Mouse (Mus musculus): ENCODE measurements around the gene Pkp1. TPM values are rescaled to one million over a fixed set of nuclear protein-coding genes. Genes with fewer than 3 reads are reported as not detected.

The Pkp1 gene
- polyA plus RNA-seq, 1 experiment from 2014 or later: 5.7 TPM

GRCm38 (mm10) chr1:135944526-135945259 lies 25.7 kb upstream of the Pkp1 start:
- WGBS: 43% methylated on average over 12 of the region's 12 CpGs
- no peaks in the 10 kb centered on the region for H3K27me3 ChIP-seq (ENCODE audit: control insufficient read depth, insufficient read depth, low read length)
- H3K4me2 ChIP-seq (replicated peaks; ENCODE audit: low read depth, low read length): no peak overlapping the region
- H3K27ac ChIP-seq (ENCODE audit: low read length): no peak overlapping the region
- no peaks in the 10 kb centered on the region for H3K9me3 ChIP-seq (ENCODE audit: control insufficient read depth, low read depth, low read length)
- no peak overlapping the region for H3K4me3 ChIP-seq (ENCODE audit: low read depth, low read length)
- ATAC-seq (ENCODE audit: insufficient number of reproducible peaks, insufficient read depth, low FRiP score, low read depth): peak; percentile 10; the same call in 1 of the 2 replicates
- no peaks in the 10 kb centered on the region for H3K36me3 ChIP-seq (ENCODE audit: control insufficient read depth, insufficient read depth, low read length)
- 0 out of 2 replicates have a peak, but pooled peaks cover 3% of the 10 kb centered on the region for H3K4me1 ChIP-seq (ENCODE audit: control insufficient read depth, insufficient read depth, low read length)
- no peak overlapping the region for H3K9ac ChIP-seq (replicated peaks; ENCODE audit: low read depth, low read length)

GRCm38 (mm10) chr1:135943713-135944112 lies 24.7 kb upstream of the Pkp1 start:
- H3K4me1 ChIP-seq (ENCODE audit: control insufficient read depth, insufficient read depth, low read length): 0 out of 2 replicates have a peak, but pooled peaks cover 3% of the 10 kb centered on the region

GRCm38 (mm10) chr1:135942116-135942515 lies 23.1 kb upstream of the Pkp1 start:
- no peak for ATAC-seq (ENCODE audit: insufficient number of reproducible peaks, insufficient read depth, low FRiP score, low read depth)

More at GRCm38 (mm10) chr1:135943713-135944112, 24.7 kb upstream of the Pkp1 start:
- ATAC-seq (ENCODE audit: insufficient number of reproducible peaks, insufficient read depth, low FRiP score, low read depth): no peak
- no peaks in the 10 kb centered on the region for H3K9me3 ChIP-seq (ENCODE audit: control insufficient read depth, low read depth, low read length)
- WGBS: 95% methylated on average over 2 of the region's 2 CpGs
- no peak overlapping the region for H3K9ac ChIP-seq (replicated peaks; ENCODE audit: low read depth, low read length)
- no peak overlapping the region for H3K27ac ChIP-seq (ENCODE audit: low read length)
- no peak overlapping the region for H3K4me3 ChIP-seq (ENCODE audit: low read depth, low read length)
- H3K36me3 ChIP-seq (ENCODE audit: control insufficient read depth, insufficient read depth, low read length): no peaks in the 10 kb centered on the region
- no peak overlapping the region for H3K4me2 ChIP-seq (replicated peaks; ENCODE audit: low read depth, low read length)
- no peaks in the 10 kb centered on the region for H3K27me3 ChIP-seq (ENCODE audit: control insufficient read depth, insufficient read depth, low read length)

GRCm38 (mm10) chr1:135941259-135942006 lies 22.4 kb upstream of the Pkp1 start:
- peak; percentile 77; the same call in 1 of the 2 replicates for ATAC-seq (ENCODE audit: insufficient number of reproducible peaks, insufficient read depth, low FRiP score, low read depth)
- Histone ChIP-seq H3K9me3 (ENCODE audit: control insufficient read depth, low read depth, low read length) (no peaks in the 10 kb centered on the region), H3K36me3 (ENCODE audit: control insufficient read depth, insufficient read depth, low read length) (no peaks in the 10 kb centered on the region), H3K27me3 (ENCODE audit: control insufficient read depth, insufficient read depth, low read length) (no peaks in the 10 kb centered on the region), H3K4me1 (ENCODE audit: control insufficient read depth, insufficient read depth, low read length) (0 out of 2 replicates have a peak, but pooled peaks cover 3% of the 10 kb centered on the region), H3K4me3 (ENCODE audit: low read depth, low read length) (no peak overlapping the region), H3K27ac (ENCODE audit: low read length) (no peak overlapping the region), H3K4me2 (replicated peaks; ENCODE audit: low read depth, low read length) (no peak overlapping the region), H3K9ac (replicated peaks; ENCODE audit: low read depth, low read length) (no peak overlapping the region)
- WGBS: 68% methylated on average over 6 of the region's 6 CpGs

More at GRCm38 (mm10) chr1:135942116-135942515, 23.1 kb upstream of the Pkp1 start:
- H3K9ac ChIP-seq (replicated peaks; ENCODE audit: low read depth, low read length): no peak overlapping the region
- no peak overlapping the region for H3K27ac ChIP-seq (ENCODE audit: low read length)
- H3K27me3 ChIP-seq (ENCODE audit: control insufficient read depth, insufficient read depth, low read length): no peaks in the 10 kb centered on the region
- H3K4me3 ChIP-seq (ENCODE audit: low read depth, low read length): no peak overlapping the region
- 0 out of 2 replicates have a peak, but pooled peaks cover 3% of the 10 kb centered on the region for H3K4me1 ChIP-seq (ENCODE audit: control insufficient read depth, insufficient read depth, low read length)
- H3K4me2 ChIP-seq (replicated peaks; ENCODE audit: low read depth, low read length): no peak overlapping the region
- no peaks in the 10 kb centered on the region for H3K9me3 ChIP-seq (ENCODE audit: control insufficient read depth, low read depth, low read length)
- WGBS: 27% methylated on average over 7 of the region's 7 CpGs
- H3K36me3 ChIP-seq (ENCODE audit: control insufficient read depth, insufficient read depth, low read length): no peaks in the 10 kb centered on the region

- WGBS: 65% methylated on average over 1 of the region's 1 CpGs
- no peak for ATAC-seq (ENCODE audit: insufficient number of reproducible peaks, insufficient read depth, low FRiP score, low read depth)
- no peaks in the 10 kb centered on the region for H3K36me3 ChIP-seq (ENCODE audit: control insufficient read depth, insufficient read depth, low read length)
- H3K4me2 ChIP-seq (replicated peaks; ENCODE audit: low read depth, low read length): no peak overlapping the region
- H3K4me3 ChIP-seq (ENCODE audit: low read depth, low read length): no peak overlapping the region
- H3K27ac ChIP-seq (ENCODE audit: low read length): no peak overlapping the region
- no peaks in the 10 kb centered on the region for H3K27me3 ChIP-seq (ENCODE audit: control insufficient read depth, insufficient read depth, low read length)
- H3K4me1 ChIP-seq (ENCODE audit: control insufficient read depth, insufficient read depth, low read length): no peaks in the 10 kb centered on the region
- no peaks in the 10 kb centered on the region for H3K9me3 ChIP-seq (ENCODE audit: control insufficient read depth, low read depth, low read length)
- H3K9ac ChIP-seq (replicated peaks; ENCODE audit: low read depth, low read length): no peak overlapping the region
These were observed 17.1 kb upstream of the Pkp1 start for GRCm38 (mm10) chr1:135936091-135936490.

GRCm38 (mm10) chr1:135933704-135934293 lies 14.8 kb upstream of the Pkp1 start:
- 63% methylated on average over 18 of the region's 18 CpGs for WGBS
- Histone ChIP-seq H3K9me3 (ENCODE audit: control insufficient read depth, low read depth, low read length) (no peaks in the 10 kb centered on the region), H3K36me3 (ENCODE audit: control insufficient read depth, insufficient read depth, low read length) (no peaks in the 10 kb centered on the region), H3K4me1 (ENCODE audit: control insufficient read depth, insufficient read depth, low read length) (no peaks in the 10 kb centered on the region), H3K27ac (ENCODE audit: low read length) (no peak overlapping the region), H3K9ac (replicated peaks; ENCODE audit: low read depth, low read length) (no peak overlapping the region), H3K27me3 (ENCODE audit: control insufficient read depth, insufficient read depth, low read length) (no peaks in the 10 kb centered on the region), H3K4me3 (ENCODE audit: low read depth, low read length) (no peak overlapping the region), H3K4me2 (replicated peaks; ENCODE audit: low read depth, low read length) (no peak overlapping the region)
- no peak for ATAC-seq (ENCODE audit: insufficient number of reproducible peaks, insufficient read depth, low FRiP score, low read depth)

- no peak for ATAC-seq (ENCODE audit: insufficient number of reproducible peaks, insufficient read depth, low FRiP score, low read depth)
- no peaks in the 10 kb centered on the region for H3K27me3 ChIP-seq (ENCODE audit: control insufficient read depth, insufficient read depth, low read length)
- WGBS: 60% methylated on average over 3 of the region's 3 CpGs
- H3K36me3 ChIP-seq (ENCODE audit: control insufficient read depth, insufficient read depth, low read length): no peaks in the 10 kb centered on the region
- no peak overlapping the region for H3K4me3 ChIP-seq (ENCODE audit: low read depth, low read length)
- no peak overlapping the region for H3K4me2 ChIP-seq (replicated peaks; ENCODE audit: low read depth, low read length)
- H3K4me1 ChIP-seq (ENCODE audit: control insufficient read depth, insufficient read depth, low read length): no peaks in the 10 kb centered on the region
- H3K9ac ChIP-seq (replicated peaks; ENCODE audit: low read depth, low read length): no peak overlapping the region
- H3K9me3 ChIP-seq (ENCODE audit: control insufficient read depth, low read depth, low read length): no peaks in the 10 kb centered on the region
- H3K27ac ChIP-seq (ENCODE audit: low read length): no peak overlapping the region
These were observed 10.9 kb upstream of the Pkp1 start for GRCm38 (mm10) chr1:135929876-135930275.

GRCm38 (mm10) chr1:135925848-135926247 lies 6.8 kb upstream of the Pkp1 start:
- Histone ChIP-seq H3K27ac (ENCODE audit: low read length) (no peak overlapping the region), H3K4me1 (ENCODE audit: control insufficient read depth, insufficient read depth, low read length) (no peaks in the 10 kb centered on the region), H3K36me3 (ENCODE audit: control insufficient read depth, insufficient read depth, low read length) (no peaks in the 10 kb centered on the region), H3K4me3 (ENCODE audit: low read depth, low read length) (no peak overlapping the region), H3K27me3 (ENCODE audit: control insufficient read depth, insufficient read depth, low read length) (peaks cover 8% of the 10 kb centered on the region; the same call in 1 of the 2 replicates), H3K4me2 (replicated peaks; ENCODE audit: low read depth, low read length) (no peak overlapping the region), H3K9ac (replicated peaks; ENCODE audit: low read depth, low read length) (no peak overlapping the region), H3K9me3 (ENCODE audit: control insufficient read depth, low read depth, low read length) (no peaks in the 10 kb centered on the region)
- ATAC-seq (ENCODE audit: insufficient number of reproducible peaks, insufficient read depth, low FRiP score, low read depth): no peak
- WGBS: 71% methylated on average over 5 of the region's 5 CpGs
